Mouse (Mus musculus) spleen, adult 10 weeks (tissue): ENCODE results near the gene 3110040N11Rik. TPM values are rescaled to one million over a fixed set of nuclear protein-coding genes. Genes with fewer than 3 reads are reported as not detected.

Source experiments
- polyA plus RNA-seq: library from polyadenylated mRNA; stranded (reverse); fragments of 350-450 nt; fragmentation: Illumina TruSeq; extraction: RNeasy Lipid Tissue Mini Kit (QIAGEN cat#74804); gene quantifications from one replicate; pipeline ENCODE4 v1.2.3, GENCODE M21; 2015; ENCODE audit warnings: low replicate concordance; ENCODE audit not compliant: insufficient read depth

3110040N11Rik gene
- polyA plus RNA-seq = 22.3 TPM

GRCm38 (mm10) chr7:81789095-81789757, at the start of gene 3110040N11Rik:
3110040N11Rik (minus strand) TSS chr7:81789478.

GRCm38 (mm10) chr7:81829379-81829894, 40.2 kb upstream of the 3110040N11Rik start, which contains the start of gene Btbd1:
Btbd1 (minus strand) TSS chr7:81829431.

GRCm38 (mm10) chr7:81762180-81763109, 26.8 kb downstream of the 3110040N11Rik start, which contains the start of gene Ramac:
Ramac (plus strand) TSS chr7:81762925.

Other genes starting within 250 kb of the 3110040N11Rik start
- gene Fsd2, start 222.5 kb downstream of the 3110040N11Rik start, polyA plus RNA-seq = 2.3 TPM
- 16.6 TPM for gene Whamm, start 218.2 kb downstream of the 3110040N11Rik start, polyA plus RNA-seq
- 1.1 TPM for gene Homer2, start 82.0 kb downstream of the 3110040N11Rik start, polyA plus RNA-seq
- 97.6 TPM for gene Ramac, start 26.6 kb downstream of the 3110040N11Rik start, polyA plus RNA-seq
- 128 TPM for gene Btbd1, start 40.0 kb upstream of the 3110040N11Rik start, polyA plus RNA-seq
- gene Gm10160, start 66.3 kb upstream of the 3110040N11Rik start, polyA plus RNA-seq = not detected
- 183 TPM for gene Tm6sf1, start 69.5 kb upstream of the 3110040N11Rik start, polyA plus RNA-seq
- gene Hdgfl3, start 145.0 kb upstream of the 3110040N11Rik start, polyA plus RNA-seq = 8.9 TPM
- gene Bnc1, start 202.8 kb upstream of the 3110040N11Rik start, polyA plus RNA-seq = 0.23 TPM